Comparison of ENCODE assay signal across 22 mouse cellular contexts in the genomic region with DNA sequence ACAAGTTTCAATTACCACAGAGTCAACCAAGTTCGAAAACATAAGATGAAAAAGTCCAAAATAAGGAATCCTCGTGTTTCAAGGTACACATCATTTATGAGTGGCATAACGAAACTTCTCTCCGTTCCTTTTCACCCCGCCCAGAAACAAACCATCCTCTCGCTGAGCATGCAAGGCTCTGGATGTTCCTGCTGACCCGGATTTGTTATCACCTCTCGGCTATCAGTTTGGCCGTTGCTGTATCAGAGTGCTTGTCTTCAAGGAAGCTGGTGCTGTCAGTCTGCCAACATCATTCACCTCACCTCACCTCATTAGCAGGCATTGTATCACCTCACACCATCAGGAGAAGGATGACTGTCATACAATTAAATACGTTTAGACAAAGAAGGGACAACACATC.
DNase-seq lines count a peak whose midpoint lies in the region; ATAC-seq lines count a peak whose summit lies in the region.
"Had no signal": no experiment of that assay in that cellular context is flagged by ENCODE, and none has a peak within 500 bp of the region (broad histone marks: within the 10 kb centered on the region; RNA-seq: fewer than 3 reads in every experiment).

No protein-coding gene starts in this region.

- no peak overlapping the region for H3K27ac ChIP-seq in heart, embryonic 10.5 days
- H3K27ac ChIP-seq: embryonic facial prominence, embryonic 13.5 days; embryonic facial prominence, embryonic 15.5 days; forebrain, embryonic 10.5 days; forebrain, embryonic 12.5 days had no signal

- no peaks in the 10 kb centered on the region; the same call in 1 of the 2 replicates for H3K4me1 ChIP-seq in heart, embryonic 10.5 days
- H3K4me1 ChIP-seq: embryonic facial prominence, embryonic 13.5 days; embryonic facial prominence, embryonic 15.5 days; forebrain, embryonic 10.5 days; forebrain, embryonic 12.5 days had no signal

- ATAC-seq in megakaryocyte progenitor cell, adult 5-6 weeks (replicated peaks; ENCODE audit: poor library complexity) = peak; percentile 23; the same call in 1 of the 2 replicates
- ATAC-seq: forebrain, embryonic 14.5 days; forebrain, embryonic 16.5 days had no signal

- peak; percentile 42 for DNase-seq in heart, embryonic 10.5 days (ENCODE audit: low spot score)
- no peak for DNase-seq in heart, postnatal 36 days
- no peak for DNase-seq in urinary bladder, postnatal 4 days (ENCODE audit: low spot score in 2 of 2)
- DNase-seq in testis, postnatal 14 days (ENCODE audit: low spot score) = no peak
- DNase-seq: adrenal gland, adult 2 months; adrenal gland, postnatal 10 days; adrenal gland, postnatal 25 days; cerebellum, adult 11 months; cerebellum, adult 18-20 months; cerebellum, adult 8-10 months; cerebellum, adult 9-11 months; cerebellum, postnatal 14 days; cerebellum, postnatal 36 days; embryo, embryonic 11 days had no signal

- no peaks in the 10 kb centered on the region for H3K27me3 ChIP-seq in heart, embryonic 10.5 days (ENCODE audit: insufficient read depth, poor library complexity, severe bottlenecking)
- H3K27me3 ChIP-seq: embryonic facial prominence, embryonic 13.5 days; embryonic facial prominence, embryonic 15.5 days; forebrain, embryonic 12.5 days had no signal

- intact Hi-C loops in heart, postnatal 36 days (cut with DNase I) = no loop called here

- H3K4me3 ChIP-seq in heart, embryonic 10.5 days = no peak overlapping the region
- H3K4me3 ChIP-seq: embryonic facial prominence, embryonic 13.5 days; embryonic facial prominence, embryonic 15.5 days; erythroblast, embryonic 14.5 days; forebrain, embryonic 10.5 days; forebrain, embryonic 12.5 days had no signal

- H3K9me3 ChIP-seq in heart, embryonic 10.5 days = no peaks in the 10 kb centered on the region
- H3K9me3 ChIP-seq: embryonic facial prominence, embryonic 13.5 days; embryonic facial prominence, embryonic 15.5 days; forebrain, embryonic 10.5 days; forebrain, embryonic 12.5 days had no signal

- 52% methylated on average over 10 of the region's 10 CpGs for WGBS in heart, embryonic 10.5 days

- H3K36me3 ChIP-seq in heart, embryonic 10.5 days = no peaks in the 10 kb centered on the region
- H3K36me3 ChIP-seq: embryonic facial prominence, embryonic 13.5 days; embryonic facial prominence, embryonic 15.5 days; forebrain, embryonic 10.5 days; forebrain, embryonic 12.5 days had no signal
